Mouse (Mus musculus): ENCODE measurements around the gene Gm49661. TPM values are rescaled to one million over a fixed set of nuclear protein-coding genes. Genes with fewer than 3 reads are reported as not detected.

Gene Gm49661
- total RNA-seq (2023): not detected

GRCm38 (mm10) chr8:84969241-84970134 is at the start of gene Gm49661, which contains the start of the genes Prdx2 and Rnaseh2a:
Gm49661 (minus strand) TSS chr8:84969433.
Prdx2 (plus strand) TSS chr8:84969587.
Rnaseh2a (minus strand) TSS chr8:84969767.

GRCm38 (mm10) chr8:85014431-85014830 is 45.2 kb upstream of the Gm49661 start, which contains the start of gene Best2:
Best2 (minus strand) TSS chr8:85014531.

DNA sequence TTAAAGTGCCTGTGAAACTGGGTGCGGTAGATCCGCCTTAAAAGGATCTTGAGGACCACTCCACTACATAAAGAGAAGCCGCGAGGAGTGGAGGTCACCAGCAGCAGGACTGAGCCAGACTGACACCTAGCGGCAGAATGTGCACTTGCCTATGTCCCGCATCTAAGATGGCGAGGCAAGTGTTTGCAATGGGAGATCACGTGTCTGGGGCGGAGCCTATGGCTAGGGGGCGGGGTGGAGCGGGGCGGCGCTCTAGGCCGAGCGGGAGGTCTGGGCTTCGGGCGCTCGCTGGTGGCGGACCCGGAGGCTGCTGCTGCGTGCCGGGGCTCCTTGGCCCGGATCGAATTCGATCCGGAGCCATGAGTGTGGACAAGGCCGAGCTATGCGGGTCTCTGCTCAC is 21.1 kb upstream of the Gm49661 start, which contains the start of gene Hook2:
Gene Hook2 (plus strand): TSS at position 255 of the 400 bp plus-strand sequence.

GRCm38 (mm10) chr8:84978248-84978940 is 9.2 kb upstream of the Gm49661 start, which contains the start of gene Junb:
Junb (minus strand) TSS chr8:84978718.

GRCm38 (mm10) chr8:84946528-84947240 is 22.5 kb downstream of the Gm49661 start, which contains the start of gene Rtbdn:
Rtbdn (plus strand) TSS chr8:84946991.

GRCm38 (mm10) chr8:84936962-84937546 is 32.2 kb downstream of the Gm49661 start, which contains the start of gene Mast1:
Mast1 (minus strand) TSS chr8:84937359.

Other genes with a start within 250 kb of the Gm49661 start
- gene G430095P16Rik, start 246.4 kb downstream of the Gm49661 start, total RNA-seq (2023): not detected
- 1 to 10 TPM; 2.1 to 3.5 TPM for gene Nfix, start 169.1 kb downstream of the Gm49661 start, total RNA-seq (2023)
- 1 to 10 TPM; 3.7 TPM for gene Dand5, start 146.6 kb downstream of the Gm49661 start, total RNA-seq (2023)
- gene Gadd45gip1, start 137.9 kb downstream of the Gm49661 start, total RNA-seq (2023): 10 to 100 TPM; 11.6 to 15.1 TPM
- 10 to 100 TPM; 50.4 to 66.1 TPM for gene Rad23a, start 128.8 kb downstream of the Gm49661 start, total RNA-seq (2023)
- 100 to 1,000 TPM; 565 to 613 TPM for gene Calr, start 122.5 kb downstream of the Gm49661 start, total RNA-seq (2023)
- gene Farsa, start 112.4 kb downstream of the Gm49661 start, total RNA-seq (2023): 10 to 100 TPM; 77.3 to 81.2 TPM
- 1 to 10 TPM; 5.8 to 8.6 TPM for gene Syce2, start 97.3 kb downstream of the Gm49661 start, total RNA-seq (2023)
- 10 to 100 TPM; 22.0 to 32.9 TPM for gene Gcdh, start 75.5 kb downstream of the Gm49661 start, total RNA-seq (2023)
- gene Klf1, start 67.5 kb downstream of the Gm49661 start, total RNA-seq (2023): not detected
- gene Dnase2a, start 60.9 kb downstream of the Gm49661 start, total RNA-seq (2023): 10 to 100 TPM; 62.8 to 69.8 TPM
- gene Mast1, start 32.1 kb downstream of the Gm49661 start, total RNA-seq (2023): under 1 TPM; 0.30 to 0.32 TPM
- not detected for gene Rtbdn, start 22.4 kb downstream of the Gm49661 start, total RNA-seq (2023)
- gene Prdx2, start 154 bp upstream of the Gm49661 start, total RNA-seq (2023): 10 to 100 TPM; 49.2 to 58.7 TPM
- 10 to 100 TPM; 35.8 to 48.7 TPM for gene Rnaseh2a, start 334 bp upstream of the Gm49661 start, total RNA-seq (2023)
- 1,000 to 10,000 TPM in 1 of 2 experiments, 100 to 1,000 TPM in 1; 703 to 1,140 TPM for gene Junb, start 9.3 kb upstream of the Gm49661 start, total RNA-seq (2023)
- 1 to 10 TPM; 6.2 to 7.5 TPM for gene Hook2, start 21.2 kb upstream of the Gm49661 start, total RNA-seq (2023)
- gene Best2, start 45.1 kb upstream of the Gm49661 start, total RNA-seq (2023): not detected
- gene Asna1, start 55.8 kb upstream of the Gm49661 start, total RNA-seq (2023): 10 to 100 TPM; 74.7 to 77.8 TPM
- 100 to 1,000 TPM; 207 to 213 TPM for gene Trir, start 57.4 kb upstream of the Gm49661 start, total RNA-seq (2023)
- gene Tnpo2, start 67.5 kb upstream of the Gm49661 start, total RNA-seq (2023): 10 to 100 TPM; 43.3 to 52.5 TPM
- gene Fbxw9, start 90.6 kb upstream of the Gm49661 start, total RNA-seq (2023): 10 to 100 TPM; 12.4 to 17.5 TPM
- gene Gm5741, start 98.5 kb upstream of the Gm49661 start, total RNA-seq (2023): not detected
- 100 to 1,000 TPM; 112 to 143 TPM for gene Dhps, start 102.3 kb upstream of the Gm49661 start, total RNA-seq (2023)
- gene Wdr83os, start 111.3 kb upstream of the Gm49661 start, total RNA-seq (2023): 10 to 100 TPM; 43.3 to 49.1 TPM
- gene Wdr83, start 111.9 kb upstream of the Gm49661 start, total RNA-seq (2023): 10 to 100 TPM; 15.8 to 22.6 TPM
- gene Man2b1, start 113.8 kb upstream of the Gm49661 start, total RNA-seq (2023): 100 to 1,000 TPM; 166 to 174 TPM
- under 1 TPM; 0.30 to 0.35 TPM for gene Zfp791, start 153.7 kb upstream of the Gm49661 start, total RNA-seq (2023)
- not detected for gene Cks1brt, start 182.5 kb upstream of the Gm49661 start, total RNA-seq (2023)